Mouse (Mus musculus) limb, embryonic 12.5 days (tissue): ENCODE measurements at regions not wholly inside any gene's neighbourhood (a gene's known extent, or its start where the extent isn't known, plus 50 kb on each side); places are given as distances from the start of the nearest gene placed in this dataset.
A peak's percentile ranks its signal among the peaks of the same experiment; 100 is the strongest.

ENCODE experiments used
- ATAC-seq: fragments of 200-750 bp; cut with Nextera tagmentation; 2 replicates; pipeline ENCODE4 v1.8.0; 2017; ENCODE audit warnings: low read depth, moderate TSS enrichment; ENCODE audit not compliant: insufficient number of reproducible peaks, insufficient read depth, low FRiP score, low TSS enrichment
- H3K27ac ChIP-seq: fragments of 300-500 bp; sonication (generic); 2 replicates; pipeline ENCODE4 v1.5.1; 2016; ENCODE audit warnings: mild to moderate bottlenecking, moderate library complexity
- H3K27me3 ChIP-seq: fragments of 300-500 bp; sonication (generic); 2 replicates; pipeline ENCODE4 v1.6.1; 2016; ENCODE audit warnings: mild to moderate bottlenecking, moderate library complexity
- H3K36me3 ChIP-seq: fragments of 300-500 bp; sonication (generic); 2 replicates; pipeline ENCODE4 v1.6.1; 2016; ENCODE audit warnings: mild to moderate bottlenecking, moderate library complexity
- H3K4me1 ChIP-seq: fragments of 300-500 bp; sonication (generic); replicated peaks from 2 replicates; pipeline ENCODE4 v1.6.1; 2016
- H3K4me2 ChIP-seq: fragments of 300-500 bp; sonication (generic); 2 replicates; pipeline ENCODE4 v1.6.1; 2016; ENCODE audit warnings: mild to moderate bottlenecking, moderate library complexity
- H3K4me3 ChIP-seq: fragments of 300-500 bp; sonication (generic); replicated peaks from 2 replicates; pipeline ENCODE4 v1.5.1; 2016; ENCODE audit warnings: mild to moderate bottlenecking
- H3K9ac ChIP-seq: fragments of 300-500 bp; sonication (generic); replicated peaks from 2 replicates; pipeline ENCODE4 v1.6.1; 2016; ENCODE audit warnings: mild to moderate bottlenecking, moderate library complexity
- H3K9me3 ChIP-seq: fragments of 300-500 bp; sonication (generic); 2 replicates; pipeline ENCODE4 v1.6.1; 2016; ENCODE audit warnings: mild to moderate bottlenecking, moderate library complexity
- WGBS: fragments of 180-500 bp; shearing (Covaris S2); methylation state at CpG from one replicate; pipeline ENCODE4 v1.1.7; 2016; 5-methylcytosine and 5-hydroxymethylcytosine counted together

GRCm38 (mm10) chr8:10825192-10825926 lies 182.9 kb downstream of the Irs2 start:
- Histone ChIP-seq H3K4me3 (no peak overlapping the region), H3K9ac (no peak overlapping the region), H3K36me3 (no peaks in the 10 kb centered on the region), H3K4me1 (peaks cover 4% of the 10 kb centered on the region), H3K27ac (no peak overlapping the region), H3K27me3 (no peaks in the 10 kb centered on the region), H3K4me2 (no peak overlapping the region), H3K9me3 (no peaks in the 10 kb centered on the region)
- ATAC-seq = no peak
- 74% methylated on average over 10 of the region's 10 CpGs for WGBS

- Histone ChIP-seq H3K9me3 (no peaks in the 10 kb centered on the region), H3K27me3 (no peaks in the 10 kb centered on the region), H3K27ac (no peak overlapping the region), H3K36me3 (no peaks in the 10 kb centered on the region), H3K4me3 (no peak overlapping the region), H3K4me1 (no peaks in the 10 kb centered on the region), H3K4me2 (no peak overlapping the region), H3K9ac (no peak overlapping the region)
- ATAC-seq = no peak
- WGBS = 47% methylated on average over 2 of the region's 2 CpGs
Observed at GRCm38 (mm10) chr8:10821901-10822300, 186.4 kb downstream of the Irs2 start.

- Histone ChIP-seq H3K4me2 (no peak overlapping the region), H3K9ac (no peak overlapping the region), H3K27ac (no peak overlapping the region), H3K4me1 (peaks cover 14% of the 10 kb centered on the region), H3K36me3 (no peaks in the 10 kb centered on the region), H3K4me3 (no peak overlapping the region), H3K27me3 (no peaks in the 10 kb centered on the region), H3K9me3 (no peaks in the 10 kb centered on the region)
- 85% methylated on average over 7 of the region's 7 CpGs for WGBS
- no peak for ATAC-seq
Observed at GRCm38 (mm10) chr8:10814499-10814898, 193.8 kb downstream of the Irs2 start.

GRCm38 (mm10) chr8:10812060-10812670 lies 196.1 kb downstream of the Irs2 start:
- no peak overlapping the region for H3K9ac ChIP-seq
- no peak overlapping the region for H3K4me2 ChIP-seq
- no peak overlapping the region; the same call in 1 of the 2 replicates for H3K27ac ChIP-seq
- no peaks in the 10 kb centered on the region for H3K27me3 ChIP-seq
- peaks cover 16% of the 10 kb centered on the region for H3K4me1 ChIP-seq
- H3K4me3 ChIP-seq = no peak overlapping the region
- H3K36me3 ChIP-seq = no peaks in the 10 kb centered on the region
- H3K9me3 ChIP-seq = no peaks in the 10 kb centered on the region
- 70% methylated on average over 10 of the region's 10 CpGs for WGBS
- 0 out of 2 replicates have a peak, but pooled peaks have one; percentile 33 for ATAC-seq

GRCm38 (mm10) chr8:10807040-10807439 lies 201.2 kb downstream of the Irs2 start:
- no peaks in the 10 kb centered on the region for H3K36me3 ChIP-seq
- H3K4me2 ChIP-seq = no peak overlapping the region
- H3K9ac ChIP-seq = no peak overlapping the region
- WGBS = 91% methylated on average over 5 of the region's 5 CpGs
- H3K27me3 ChIP-seq = peaks cover 4% of the 10 kb centered on the region; the same call in 1 of the 2 replicates
- peaks cover 25% of the 10 kb centered on the region for H3K4me1 ChIP-seq
- H3K27ac ChIP-seq = no peak overlapping the region
- H3K9me3 ChIP-seq = no peaks in the 10 kb centered on the region
- ATAC-seq = no peak
- H3K4me3 ChIP-seq = no peak overlapping the region

- Histone ChIP-seq H3K4me3 (no peak overlapping the region; the same call in 1 of the 2 replicates), H3K9me3 (no peaks in the 10 kb centered on the region), H3K4me1 (peaks cover 21% of the 10 kb centered on the region), H3K27me3 (peaks cover 4% of the 10 kb centered on the region; the same call in 1 of the 2 replicates), H3K36me3 (no peaks in the 10 kb centered on the region), H3K9ac (peak overlapping the region; percentile 18; the same call in 1 of the 2 replicates), H3K4me2 (peak overlapping the region; percentile 45), H3K27ac (no peak overlapping the region)
- no peak for ATAC-seq
- 9% methylated on average over 22 of the region's 25 CpGs for WGBS
Observed at GRCm38 (mm10) chr8:10805405-10806151, 202.7 kb downstream of the Irs2 start.

- no peak for ATAC-seq
- Histone ChIP-seq H3K36me3 (no peaks in the 10 kb centered on the region), H3K9me3 (no peaks in the 10 kb centered on the region), H3K4me3 (no peak overlapping the region), H3K4me1 (peaks cover 21% of the 10 kb centered on the region), H3K27me3 (peaks cover 4% of the 10 kb centered on the region; the same call in 1 of the 2 replicates), H3K4me2 (peak overlapping the region; percentile 45; the same call in 1 of the 2 replicates), H3K27ac (no peak overlapping the region), H3K9ac (no peak overlapping the region)
- 74% methylated on average over 3 of the region's 3 CpGs for WGBS
Observed at GRCm38 (mm10) chr8:10804974-10805373, 203.3 kb downstream of the Irs2 start.

- no peak overlapping the region for H3K27ac ChIP-seq
Observed at GRCm38 (mm10) chr8:10802003-10802402, 206.3 kb downstream of the Irs2 start.

GRCm38 (mm10) chr8:10801580-10801979 lies 206.7 kb downstream of the Irs2 start:
- H3K36me3 ChIP-seq = no peaks in the 10 kb centered on the region
- H3K4me3 ChIP-seq = no peak overlapping the region

More at GRCm38 (mm10) chr8:10802003-10802402, 206.3 kb downstream of the Irs2 start:
- H3K4me3 ChIP-seq = no peak overlapping the region
- H3K27me3 ChIP-seq = peaks cover 4% of the 10 kb centered on the region; the same call in 1 of the 2 replicates
- H3K9ac ChIP-seq = no peak overlapping the region
- ATAC-seq = no peak
- no peak overlapping the region for H3K4me2 ChIP-seq
- H3K36me3 ChIP-seq = no peaks in the 10 kb centered on the region
- H3K4me1 ChIP-seq = peaks cover 15% of the 10 kb centered on the region
- H3K9me3 ChIP-seq = no peaks in the 10 kb centered on the region

GRCm38 (mm10) chr8:10798444-10798843 lies 209.8 kb downstream of the Irs2 start:
- H3K9ac ChIP-seq = no peak overlapping the region

More at GRCm38 (mm10) chr8:10801580-10801979, 206.7 kb downstream of the Irs2 start:
- WGBS = 79% methylated on average over 5 of the region's 5 CpGs
- no peak for ATAC-seq
- Histone ChIP-seq H3K9me3 (no peaks in the 10 kb centered on the region), H3K9ac (no peak overlapping the region), H3K4me2 (no peak overlapping the region), H3K27ac (no peak overlapping the region), H3K4me1 (peaks cover 15% of the 10 kb centered on the region), H3K27me3 (peaks cover 1% of the 10 kb centered on the region; the same call in 1 of the 2 replicates)

More at GRCm38 (mm10) chr8:10798444-10798843, 209.8 kb downstream of the Irs2 start:
- Histone ChIP-seq H3K4me2 (no peak overlapping the region), H3K4me1 (0 out of 2 replicates have a peak, but pooled peaks cover 2% of the 10 kb centered on the region), H3K4me3 (no peak overlapping the region), H3K27me3 (no peaks in the 10 kb centered on the region), H3K27ac (no peak overlapping the region), H3K36me3 (no peaks in the 10 kb centered on the region), H3K9me3 (no peaks in the 10 kb centered on the region)
- 90% methylated on average over 1 of the region's 1 CpGs for WGBS
- ATAC-seq = no peak
